Mouse (Mus musculus): ENCODE data around the gene Pax8.

The Pax8 gene

DNA sequence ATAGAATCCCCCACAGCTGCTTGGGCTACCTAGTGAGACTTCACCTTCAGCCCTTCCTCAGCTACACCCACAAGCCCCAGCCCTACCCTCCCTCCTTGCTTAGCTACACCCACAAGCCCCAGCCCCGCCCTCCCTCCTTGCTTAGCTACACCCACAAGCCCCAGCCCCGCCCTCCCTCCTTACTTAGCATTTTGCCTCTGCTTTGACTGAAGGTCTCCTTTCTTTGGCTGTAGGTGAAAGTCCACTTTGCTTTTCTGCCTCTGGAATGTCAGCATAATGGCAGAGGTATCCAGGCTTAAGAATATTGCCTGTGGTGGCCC is 14.6 kb downstream of the Pax8 start:
- DNase-seq: peak; percentile 44

DNA sequence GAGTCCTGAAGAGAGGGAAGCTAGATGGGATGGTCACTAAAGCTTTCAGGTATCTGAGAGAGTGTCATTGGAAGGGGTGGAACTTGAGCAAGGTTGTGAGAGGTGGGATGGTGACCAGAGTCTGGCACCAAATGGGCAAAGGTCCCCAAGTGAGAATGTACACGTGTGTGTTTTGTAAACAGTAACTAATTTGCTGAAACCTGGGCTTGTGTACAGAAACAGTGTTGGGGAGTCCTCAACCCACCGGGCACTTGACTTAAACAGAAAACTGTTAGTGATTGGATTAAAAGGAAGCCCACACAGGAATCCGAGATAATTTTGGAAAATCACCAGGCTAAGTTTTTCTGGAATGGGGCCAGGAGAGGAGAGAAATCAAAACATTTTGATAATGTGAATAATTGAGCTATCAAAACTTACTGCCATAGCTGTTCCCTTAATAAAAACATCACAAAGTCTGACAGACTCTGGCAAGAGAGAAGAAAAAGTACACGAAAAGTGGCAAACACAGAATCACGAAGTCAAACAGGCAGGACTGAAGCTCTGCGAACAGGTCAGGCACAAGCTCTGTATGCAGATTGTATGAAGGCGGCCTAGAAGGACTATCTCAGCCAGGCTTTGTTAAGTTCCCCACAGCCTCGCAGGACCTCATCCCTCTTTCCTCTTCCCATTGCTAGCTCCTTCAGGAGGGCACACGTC is 15.1 kb downstream of the Pax8 start:
- no peak for DNase-seq

DNA sequence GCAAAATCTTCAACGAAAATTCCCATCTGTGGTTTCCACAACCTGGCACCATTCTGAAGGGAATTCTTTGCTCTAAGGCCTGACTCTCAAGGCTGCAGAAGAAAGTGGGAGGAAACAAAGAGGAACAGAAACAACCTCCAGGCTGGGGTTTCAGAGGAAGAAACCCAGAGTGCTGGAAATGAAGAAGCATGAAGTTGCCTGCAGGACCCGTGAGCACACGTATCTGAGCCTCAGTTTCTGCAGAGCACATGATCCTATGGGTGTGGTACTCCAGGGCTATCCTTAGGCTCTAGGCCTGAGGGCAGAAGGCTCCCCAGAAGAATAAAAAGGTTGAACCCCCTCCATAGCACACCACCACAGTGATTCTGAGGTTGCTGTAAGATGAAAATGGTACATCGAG is 18.6 kb downstream of the Pax8 start:
- DNase-seq: no peak

DNA sequence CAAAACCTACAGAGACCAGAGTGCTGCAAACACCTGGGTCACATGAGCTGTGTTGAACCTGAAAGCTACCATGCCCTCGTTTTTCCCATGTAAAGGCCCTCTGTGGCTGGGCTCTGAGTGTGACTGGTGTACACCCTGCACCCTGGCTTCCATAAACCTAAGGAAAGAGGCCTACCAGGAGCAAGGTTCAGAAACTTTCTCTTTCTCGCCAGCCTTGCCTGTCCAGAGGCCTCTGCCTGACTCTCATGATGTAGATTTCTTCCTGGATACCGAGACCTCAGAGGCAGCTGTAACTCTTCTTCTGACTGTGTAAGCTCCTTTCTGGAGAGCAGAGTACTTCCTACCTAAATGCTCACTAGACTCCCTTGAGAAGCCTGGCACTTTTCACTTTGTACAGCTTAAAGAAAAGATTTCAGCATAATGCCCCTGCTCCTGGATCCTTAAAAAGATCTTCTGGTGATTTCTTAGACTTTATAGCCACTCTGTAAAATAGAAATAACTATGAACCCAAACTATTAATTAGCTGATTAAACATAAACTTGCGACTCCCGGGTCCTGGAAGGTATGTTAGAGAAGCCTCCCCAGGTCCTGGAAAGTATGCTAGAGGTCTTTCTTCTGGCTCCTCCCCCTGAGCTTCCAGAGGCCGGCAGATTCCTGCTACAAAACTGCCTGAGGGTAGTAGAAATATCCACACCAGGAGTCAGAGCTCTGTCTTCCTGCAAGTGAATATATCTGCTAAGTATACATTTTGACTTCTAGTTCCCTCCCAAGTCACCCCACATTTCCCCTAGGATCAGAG is 20.1 kb downstream of the Pax8 start:
- DNase-seq: peak; percentile 26

DNA sequence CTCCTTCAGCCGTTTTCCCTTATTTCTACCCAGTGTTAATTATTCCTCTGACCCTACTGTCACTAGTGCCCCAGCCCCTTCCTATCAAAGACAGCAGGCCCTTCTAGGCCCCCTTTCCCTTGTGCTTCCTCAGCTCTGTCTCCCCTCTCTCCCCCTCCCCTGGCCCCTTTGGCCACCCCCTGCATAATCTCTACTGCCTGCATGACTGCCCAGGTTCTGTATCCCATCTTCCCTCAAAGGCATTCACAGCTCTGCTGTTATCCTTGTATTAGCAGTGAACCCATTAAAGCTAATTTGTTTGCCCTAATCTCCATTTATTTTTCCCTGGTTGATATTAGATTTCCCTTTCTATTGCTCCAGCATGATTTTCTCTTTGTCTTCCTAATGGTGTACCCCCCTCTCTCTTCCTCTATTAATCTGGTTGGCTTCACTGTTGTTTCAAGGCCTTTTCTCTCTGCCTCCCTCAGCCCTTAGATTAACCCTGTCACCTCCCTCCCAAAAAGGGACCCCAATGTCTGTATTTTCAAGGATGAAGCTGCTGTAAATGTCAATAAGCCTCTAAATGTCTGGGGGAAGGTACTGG is 20.9 kb downstream of the Pax8 start:
- DNase-seq: no peak

DNA sequence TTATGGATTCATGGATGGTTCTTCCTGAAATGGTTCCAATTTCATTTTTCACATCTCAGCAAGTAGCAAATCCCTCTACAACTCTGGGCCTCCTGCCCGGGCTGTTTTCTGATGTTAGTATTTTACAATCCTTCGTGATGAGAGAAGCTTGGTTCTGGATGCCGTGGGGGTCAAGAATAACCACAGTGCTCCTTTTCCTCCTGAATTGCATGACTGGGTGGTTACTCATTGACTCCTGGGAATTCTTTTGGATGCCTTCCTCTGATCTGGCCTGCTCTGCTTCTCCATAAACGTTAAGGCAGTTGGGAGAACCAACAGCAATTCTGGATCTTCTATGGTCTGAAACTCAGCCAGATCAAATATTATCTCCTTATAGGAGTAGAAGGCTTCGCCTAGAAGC is 22.2 kb downstream of the Pax8 start:
- no peak for DNase-seq

DNA sequence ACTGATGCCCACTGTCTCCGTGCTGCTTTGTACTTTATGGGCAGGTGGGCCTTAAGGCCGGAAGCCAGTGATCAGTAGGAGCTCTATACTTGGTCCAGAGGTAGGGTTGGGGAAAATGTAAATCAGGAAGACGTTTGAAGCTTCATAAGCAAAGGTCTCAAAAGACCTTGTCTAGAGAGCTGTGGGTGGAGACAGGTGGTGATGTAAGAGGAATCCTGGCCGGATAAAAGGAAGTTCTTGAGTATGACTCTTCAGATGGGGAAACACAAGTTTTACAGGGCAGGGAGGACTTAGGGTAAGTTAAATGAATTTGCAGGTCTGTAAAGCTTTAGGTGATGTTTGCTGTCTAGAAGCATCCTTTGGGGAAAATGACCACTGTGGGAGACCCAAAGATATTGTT is 26.3 kb downstream of the Pax8 start:
- no peak for DNase-seq

DNA sequence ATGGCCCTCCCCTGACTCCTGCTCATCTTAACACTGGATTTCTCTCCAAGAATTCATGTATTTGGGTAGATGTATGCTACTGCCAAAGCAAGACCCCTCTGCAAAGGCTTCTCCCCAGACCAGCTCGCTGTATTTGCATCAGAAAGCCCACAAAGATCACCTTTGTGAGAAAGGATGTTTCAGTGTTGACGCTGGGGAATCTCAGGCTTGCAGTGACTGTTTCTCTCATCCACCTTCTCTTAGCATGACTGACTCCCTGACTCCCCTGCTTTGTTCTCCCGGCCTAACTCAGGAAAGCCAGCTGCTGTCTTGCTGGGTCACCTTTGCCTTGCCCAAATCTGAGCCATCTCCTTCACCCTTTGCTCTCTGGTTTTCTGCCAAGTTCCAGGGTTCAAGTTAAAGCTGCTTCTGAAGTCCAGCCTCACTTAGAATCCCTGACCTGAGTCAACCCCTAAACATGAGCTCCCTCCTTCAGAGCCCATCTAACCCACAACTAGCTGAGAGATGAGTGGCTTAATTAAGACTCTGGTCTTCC is 32.1 kb downstream of the Pax8 start:
- DNase-seq: no peak

DNA sequence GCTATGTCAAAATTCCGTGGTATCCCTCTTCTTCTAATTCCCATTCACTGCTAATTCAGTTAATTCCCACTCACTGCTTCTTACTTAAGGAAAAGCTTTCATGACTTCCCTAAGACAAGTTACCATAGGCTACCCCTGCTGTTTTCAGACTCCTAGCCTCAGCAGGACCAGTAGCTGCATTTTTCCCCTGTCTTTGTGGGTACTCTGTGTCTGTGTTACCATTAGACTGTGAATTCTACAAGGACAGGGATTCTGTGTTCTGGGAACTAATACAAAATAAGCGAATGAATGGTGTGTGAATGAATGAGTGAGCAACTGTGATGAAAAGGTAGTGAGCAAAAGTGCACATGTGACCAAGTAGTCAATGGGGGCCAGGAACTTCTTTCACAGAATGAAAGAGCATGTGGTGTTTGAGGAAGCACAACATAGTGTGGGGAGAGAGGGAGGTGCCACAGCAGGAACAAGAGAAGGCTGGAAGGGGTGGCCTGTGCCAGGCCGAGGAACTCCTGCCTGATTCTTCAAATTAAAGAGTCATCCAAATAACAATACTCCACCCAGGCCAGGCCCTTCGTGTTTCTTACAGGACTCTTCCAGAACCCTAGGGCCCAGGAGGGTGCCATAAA is 33.0 kb downstream of the Pax8 start:
- DNase-seq: no peak

DNA sequence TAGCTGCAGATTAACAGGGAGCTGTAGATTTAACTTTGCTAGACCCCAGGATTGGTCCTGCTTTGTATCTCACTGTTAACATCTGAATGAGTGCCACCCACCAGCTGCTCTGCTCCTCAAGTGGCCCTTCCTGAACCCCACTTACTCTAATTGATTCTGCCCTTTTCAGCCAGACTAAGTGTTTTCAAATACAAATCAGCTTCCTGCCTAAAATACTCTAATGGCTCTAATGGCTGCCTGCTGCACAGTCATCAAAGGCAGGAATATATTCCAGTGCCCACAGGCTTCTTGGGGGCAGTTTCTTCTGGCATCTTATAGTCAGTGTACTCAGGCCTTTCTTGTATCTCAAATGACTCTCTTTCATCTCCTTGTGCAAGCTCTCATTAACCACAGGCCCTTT is 33.5 kb downstream of the Pax8 start:
- DNase-seq: no peak

DNA sequence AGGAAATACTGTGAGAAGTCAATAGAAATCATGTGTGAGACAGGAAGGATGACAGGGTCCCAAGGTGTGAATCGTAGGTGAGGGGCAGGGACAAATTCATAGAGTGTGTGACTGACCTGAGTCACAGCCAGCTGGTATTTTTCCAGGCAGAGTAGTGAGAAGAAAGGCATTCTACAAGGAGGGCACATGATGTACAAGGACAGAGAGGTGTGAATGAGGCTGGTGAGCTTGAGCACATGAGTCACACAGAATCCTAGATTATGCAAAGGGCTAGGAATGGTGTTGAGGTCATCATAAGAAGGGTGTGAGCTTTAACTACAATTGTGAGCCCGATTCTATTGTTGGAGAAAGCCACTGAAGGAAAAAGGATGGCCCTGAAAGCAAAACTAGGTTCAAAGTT is 35.3 kb downstream of the Pax8 start:
- DNase-seq: no peak

DNA sequence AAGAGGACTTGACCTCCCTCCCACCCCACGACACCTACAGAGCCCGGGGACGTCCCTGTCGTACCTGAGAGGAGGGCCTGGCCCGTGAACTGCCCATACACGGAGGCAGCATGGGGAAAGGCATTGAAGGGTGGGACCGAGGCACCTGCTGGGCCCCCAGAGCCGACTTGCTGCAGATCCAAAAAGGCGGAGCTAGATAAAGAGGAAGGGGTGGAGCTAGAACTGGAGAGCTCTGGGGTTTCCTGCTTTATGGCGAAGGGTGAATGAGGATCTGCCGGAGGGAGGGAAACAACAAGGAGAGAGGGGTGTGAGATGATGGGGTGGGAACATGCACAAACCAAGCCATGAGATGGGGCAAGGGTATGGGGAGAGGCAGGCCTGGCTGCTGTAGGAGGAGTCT is 39.7 kb downstream of the Pax8 start:
- DNase-seq: no peak

DNA sequence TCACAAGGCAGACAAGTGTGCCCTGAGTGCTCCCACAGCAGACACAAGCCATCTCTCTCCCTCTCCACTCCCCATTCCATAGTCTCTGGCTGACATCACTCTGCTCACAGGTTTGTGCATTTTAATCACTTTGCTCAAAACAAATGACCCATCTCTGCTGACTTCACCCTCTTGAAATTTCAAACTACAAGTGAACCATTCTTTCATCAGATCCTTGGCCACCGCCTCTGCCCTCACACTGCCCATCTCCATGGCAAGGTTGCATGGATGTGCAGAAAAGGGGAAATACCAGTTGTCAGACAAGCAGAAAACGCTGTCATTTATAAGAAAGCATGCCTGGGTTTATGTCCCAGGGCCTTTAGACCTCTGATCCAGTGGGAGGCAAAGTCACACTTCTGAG is 40.7 kb downstream of the Pax8 start:
- no peak for DNase-seq

DNA sequence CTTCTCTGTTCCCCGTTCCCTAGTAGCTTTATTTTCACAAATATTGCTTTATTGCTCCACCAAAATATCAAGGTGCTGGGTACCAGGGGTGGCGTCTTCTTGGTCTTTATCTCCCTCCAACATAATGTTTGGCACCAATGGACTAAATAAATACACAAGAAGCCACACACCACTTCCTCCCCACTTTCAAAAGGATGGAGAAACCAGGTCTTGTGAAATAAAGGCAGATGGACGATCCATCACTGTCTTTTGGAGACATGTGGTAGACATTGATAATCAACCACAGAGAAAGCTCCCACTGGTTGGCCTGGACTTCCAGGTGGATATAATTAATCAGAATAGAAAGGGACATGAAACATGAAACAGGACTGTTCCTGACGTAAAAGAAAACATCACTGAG is 45.6 kb downstream of the Pax8 start:
- no peak for DNase-seq

DNA sequence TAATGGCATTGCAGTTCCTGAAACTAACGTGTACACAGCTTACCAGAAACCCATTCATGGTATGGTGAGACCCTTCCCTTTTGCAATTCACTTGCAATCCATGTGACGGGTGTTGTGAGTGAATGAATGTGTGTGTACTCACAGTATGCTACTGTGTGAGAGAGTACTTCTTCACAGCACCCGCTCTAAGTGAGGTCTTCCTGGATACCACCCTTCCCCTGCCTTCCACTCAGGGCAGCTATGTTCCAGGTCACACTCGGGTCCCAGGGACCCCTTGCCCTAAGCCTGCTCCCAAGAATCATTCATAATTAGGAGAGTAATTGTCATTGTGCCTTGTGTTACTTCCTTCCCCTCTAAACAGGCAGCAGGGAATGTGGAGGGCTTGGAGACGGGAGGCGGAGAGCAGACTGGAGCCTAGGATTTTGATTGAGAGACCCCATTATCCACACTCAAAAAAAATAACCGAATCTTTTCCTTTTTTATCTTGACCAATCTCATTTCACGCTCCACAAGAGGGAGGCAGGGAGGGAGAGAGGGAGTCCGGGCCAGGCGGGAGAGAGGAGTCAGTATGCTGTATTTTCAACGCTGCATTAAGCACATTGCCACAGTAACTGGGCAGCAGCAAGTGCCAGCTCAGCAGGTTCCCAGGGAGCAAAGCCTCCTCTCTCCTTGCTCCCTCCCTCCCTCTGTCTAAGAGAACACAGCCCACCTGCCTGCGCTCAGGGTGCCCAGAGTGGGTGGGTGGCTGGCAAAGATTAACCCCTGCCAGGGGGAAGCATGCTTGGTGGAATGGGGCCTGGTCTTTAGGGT is 47.3 kb downstream of the Pax8 start:
- DNase-seq: no peak

DNA sequence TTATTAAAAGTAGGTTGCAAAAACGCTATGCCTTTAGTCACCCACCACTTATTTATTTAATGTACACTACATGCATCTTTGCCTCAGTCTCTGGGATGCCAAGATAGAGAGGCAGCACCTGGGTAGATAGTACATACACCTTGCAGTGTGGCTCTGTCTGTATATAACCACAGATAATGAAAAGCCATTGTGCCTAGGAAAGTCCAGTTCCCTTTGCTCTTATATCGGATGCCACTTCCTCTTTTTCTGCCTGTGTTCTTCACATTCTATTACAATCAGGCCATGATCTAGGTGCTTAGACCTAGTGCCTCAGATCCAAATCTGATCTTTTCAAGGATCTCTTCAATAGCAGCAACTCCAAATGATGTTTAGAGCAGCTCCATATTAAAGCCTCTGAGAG is 49.8 kb downstream of the Pax8 start:
- DNase-seq: no peak

DNA sequence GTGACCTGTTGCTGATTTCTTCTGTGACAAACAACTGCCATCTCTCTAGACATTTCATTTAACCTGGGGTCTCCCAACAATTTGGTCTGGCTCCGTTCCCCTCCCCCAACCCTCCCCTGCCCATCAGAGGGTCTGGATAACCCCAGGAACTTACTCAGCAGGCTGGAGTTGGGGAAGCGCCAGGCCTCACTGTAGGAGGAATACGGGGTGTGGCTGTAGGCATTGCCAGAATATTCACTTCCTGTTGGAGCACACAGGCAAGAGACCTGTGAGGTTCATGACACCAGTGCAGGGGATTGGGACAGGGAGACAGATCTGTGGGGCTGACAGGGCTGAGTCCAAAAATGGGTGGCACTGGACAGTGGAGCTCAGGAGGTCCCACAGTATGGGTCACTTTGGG is 52.6 kb downstream of the Pax8 start:
- no peak for DNase-seq

DNA sequence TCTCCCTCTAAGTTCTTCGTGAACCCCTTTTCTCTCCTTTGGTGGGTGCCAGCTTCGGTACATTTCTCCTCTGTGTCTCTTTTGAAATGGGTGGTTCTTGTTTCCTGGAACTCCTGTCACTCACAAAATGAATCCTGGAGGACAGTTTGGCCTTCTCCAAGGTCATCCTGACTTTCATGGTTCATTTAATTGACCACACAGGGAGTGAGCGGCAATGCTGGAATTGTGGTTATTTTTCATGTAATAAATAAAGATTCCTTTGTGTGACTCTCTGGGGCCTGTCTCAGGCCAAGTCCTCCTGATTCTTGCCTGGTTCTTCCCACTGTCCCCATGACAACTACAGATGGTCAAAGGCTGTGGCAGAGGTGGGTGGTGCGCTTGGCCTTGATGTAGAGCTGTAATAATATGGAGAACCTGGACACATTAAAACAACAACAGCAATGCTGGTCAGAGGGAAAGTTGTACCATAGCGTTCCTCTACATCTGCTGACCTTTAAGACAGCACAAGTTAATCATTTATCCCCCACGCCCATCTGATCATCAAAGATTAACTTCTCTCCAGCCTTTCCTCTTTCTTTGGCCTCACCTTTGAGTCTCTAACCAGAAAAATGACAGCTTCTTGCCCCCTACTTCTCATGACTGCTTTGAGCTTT is 54.1 kb downstream of the Pax8 start:
- no peak for DNase-seq

DNA sequence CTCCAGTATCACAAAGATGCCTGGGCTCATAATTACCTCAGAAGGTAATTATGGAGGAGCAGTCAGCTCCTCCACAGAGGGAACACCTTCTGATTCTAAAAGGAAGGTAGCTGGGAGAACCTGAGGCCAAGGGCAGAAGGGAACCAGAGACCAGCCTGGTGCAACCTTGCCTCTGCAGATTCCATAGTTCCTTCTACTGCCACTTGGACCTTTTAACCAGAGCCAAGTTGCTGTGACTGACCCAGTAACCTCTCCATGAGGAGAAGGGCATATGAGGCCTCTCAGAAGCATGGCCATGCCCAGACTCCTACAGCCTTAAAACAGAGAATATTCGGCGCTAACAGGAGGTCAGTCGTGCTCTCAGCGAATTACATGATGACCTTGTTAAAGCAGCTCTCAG is 57.8 kb downstream of the Pax8 start:
- DNase-seq: no peak

DNA sequence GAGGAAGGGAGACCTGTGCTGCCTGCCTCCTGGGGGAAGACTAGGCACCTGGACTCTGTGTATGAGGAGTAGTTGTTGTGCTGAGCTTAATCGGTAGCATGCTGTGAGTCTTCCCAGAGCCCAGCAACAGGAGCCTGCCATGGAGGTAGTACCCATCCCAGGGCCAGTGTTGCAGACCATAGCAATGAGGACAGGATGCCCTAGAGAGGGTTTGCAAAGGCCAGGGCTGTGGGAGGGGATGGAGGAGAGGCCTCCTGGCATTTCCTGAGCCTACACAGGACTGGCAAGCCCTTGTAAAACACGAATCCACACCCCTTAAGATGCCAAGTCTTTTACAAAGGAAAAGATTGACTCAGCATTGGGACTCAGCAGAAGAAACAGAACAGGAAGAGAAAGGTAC is 58.3 kb downstream of the Pax8 start:
- no peak for DNase-seq

DNA sequence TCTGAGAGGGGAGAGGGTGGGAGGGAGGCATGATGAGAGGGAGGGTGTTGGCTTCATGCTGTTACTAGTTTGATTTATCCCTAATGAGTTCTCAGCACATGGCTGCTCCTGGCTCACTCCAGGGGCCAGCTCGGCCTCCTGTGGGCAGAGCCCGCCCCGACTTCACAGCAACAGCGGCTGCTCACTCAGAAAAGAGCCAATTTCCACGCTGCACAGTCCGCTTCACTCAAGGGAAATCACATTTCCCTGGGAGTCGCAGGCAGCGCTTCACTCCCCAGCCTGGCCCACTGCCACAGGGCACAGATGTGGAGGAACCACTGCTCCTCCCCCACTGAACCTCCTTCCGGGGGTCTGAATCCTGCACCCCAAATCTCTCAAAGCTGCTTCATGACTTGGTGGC is 58.7 kb downstream of the Pax8 start:
- peak; percentile 18 for DNase-seq

DNA sequence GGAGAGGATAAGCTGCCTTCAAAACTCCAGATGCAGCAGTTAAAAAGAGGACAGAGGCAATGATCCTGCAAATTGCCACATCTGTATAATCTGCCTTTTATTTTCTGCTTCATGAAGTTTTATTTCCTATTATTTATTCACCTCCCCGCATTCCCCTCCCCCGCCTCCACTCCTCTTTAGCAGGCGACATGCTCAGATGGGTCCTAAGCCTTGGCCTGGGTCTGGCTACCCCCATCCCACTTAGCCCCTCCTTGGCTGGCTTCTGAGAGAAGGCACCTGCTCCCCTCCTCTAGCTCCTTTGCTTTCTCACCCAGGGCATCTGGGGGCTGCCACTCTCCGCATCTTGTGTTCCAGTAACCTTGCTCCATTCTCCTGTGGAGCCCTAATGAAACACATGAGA is 61.7 kb downstream of the Pax8 start:
- no peak for DNase-seq
